Mouse (Mus musculus): Measurements from ENCODE around the gene Mid1.
"Not testable (repeated sequence)": the region's sequence is repeated elsewhere in the genome, so short reads cannot be mapped to it uniquely, and the experiment has no call there.

DNA sequence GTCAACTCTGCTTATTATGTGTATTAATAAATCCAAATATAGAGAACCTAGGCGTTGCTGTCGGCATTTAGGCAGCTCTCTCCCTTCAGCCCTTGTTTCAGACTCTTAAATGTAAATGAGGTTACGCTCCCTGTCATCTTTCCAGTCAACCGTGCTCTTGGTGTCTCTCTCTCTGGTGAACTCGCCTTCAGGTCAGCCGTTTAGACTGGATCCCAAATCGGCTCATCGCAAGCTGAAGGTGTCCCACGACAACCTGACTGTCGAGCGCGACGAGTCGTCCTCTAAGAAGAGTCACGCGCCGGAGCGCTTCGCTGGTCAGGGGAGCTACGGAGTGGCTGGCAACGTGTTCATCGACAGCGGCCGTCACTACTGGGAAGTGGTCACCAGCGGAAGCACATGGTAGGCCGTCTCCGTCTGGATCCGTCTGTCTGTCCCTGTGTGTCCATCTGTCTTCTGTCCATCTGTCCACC, 302.4 kb downstream of the Mid1 start:
- not testable (repeated sequence) for TF ChIP-seq CTCF, POLR2A (IDR thresholded peaks at IDR 0.05; ENCODE audit: extremely low read depth, insufficient read depth, low read length)
